Mouse (Mus musculus) liver, embryonic 15.5 days (tissue): Measurements from ENCODE around the gene Gp9. TPM values are rescaled to one million over a fixed set of nuclear protein-coding genes. Genes with fewer than 3 reads are reported as not detected.

Source experiments
- ATAC-seq: fragments of 200-750 bp; cut with Nextera tagmentation; 2 replicates; pipeline ENCODE4 v1.8.0; 2017; ENCODE audit warnings: moderate number of reproducible peaks, mild to moderate bottlenecking, moderate library complexity; ENCODE audit not compliant: insufficient read depth
- H3K27ac ChIP-seq: fragments of 300-500 bp; sonication (generic); replicated peaks from 2 replicates; pipeline ENCODE4 v1.5.1; 2015; ENCODE audit warnings: mild to moderate bottlenecking, inconsistent platforms
- H3K27me3 ChIP-seq: fragments of 300-500 bp; sonication (generic); 2 replicates; pipeline ENCODE4 v1.6.1; 2015; ENCODE audit warnings: mild to moderate bottlenecking, inconsistent platforms
- H3K36me3 ChIP-seq: fragments of 300-500 bp; sonication (generic); replicated peaks from 2 replicates; pipeline ENCODE4 v1.6.1; 2015; ENCODE audit warnings: moderate library complexity, mild to moderate bottlenecking, inconsistent platforms
- H3K4me1 ChIP-seq: fragments of 300-500 bp; sonication (generic); replicated peaks from 2 replicates; pipeline ENCODE4 v1.6.1; 2015; ENCODE audit warnings: inconsistent platforms
- H3K4me2 ChIP-seq: fragments of 300-500 bp; sonication (generic); 2 replicates; pipeline ENCODE4 v1.6.1; 2015; ENCODE audit warnings: moderate library complexity, mild to moderate bottlenecking, inconsistent platforms
- H3K4me3 ChIP-seq: fragments of 300-500 bp; sonication (generic); replicated peaks from 2 replicates; pipeline ENCODE4 v1.5.1; 2015; ENCODE audit warnings: mild to moderate bottlenecking, inconsistent platforms
- H3K9ac ChIP-seq: fragments of 300-500 bp; sonication (generic); 2 replicates; pipeline ENCODE4 v1.6.1; 2015; ENCODE audit warnings: moderate library complexity, mild to moderate bottlenecking, inconsistent platforms
- H3K9me3 ChIP-seq: fragments of 300-500 bp; sonication (generic); replicated peaks from 2 replicates; pipeline ENCODE4 v1.6.1; 2016; ENCODE audit warnings: inconsistent platforms
- WGBS: fragments of 180-500 bp; shearing (Covaris S2); methylation state at CpG from one replicate; pipeline ENCODE4 v1.1.7; 2015; ENCODE audit warnings: mixed read lengths; ENCODE audit not compliant: insufficient replicate concordance; 5-methylcytosine and 5-hydroxymethylcytosine counted together
- polyA plus RNA-seq: library from polyadenylated mRNA; unstranded; fragments of >200 nt; fragmentation: Nextera tagmentation; extraction: Ambion mirVana; gene quantifications from 2 replicates; pipeline ENCODE4 v1.2.1, GENCODE M21; 2015

The Gp9 gene
- polyA plus RNA-seq, 1 experiment from 2014 or later, result 26.8 TPM

- no peak for ATAC-seq
- 83% methylated on average over 9 of the region's 9 CpGs for WGBS
- H3K9me3 ChIP-seq, result no peaks in the 10 kb centered on the region
- no peak overlapping the region for H3K4me3 ChIP-seq
- H3K36me3 ChIP-seq, result peaks cover 59% of the 10 kb centered on the region
- H3K9ac ChIP-seq, result 0 out of 2 replicates have a peak overlapping the region, but pooled peaks have one; percentile 4
- no peaks in the 10 kb centered on the region for H3K27me3 ChIP-seq
- peak overlapping the region; percentile 96 for H3K27ac ChIP-seq
- peaks cover 77% of the 10 kb centered on the region for H3K4me1 ChIP-seq
- H3K4me2 ChIP-seq, result no peak overlapping the region
These were observed 10.5 kb downstream of the Gp9 start for GRCm38 (mm10) chr6:87788266-87788895.

DNA sequence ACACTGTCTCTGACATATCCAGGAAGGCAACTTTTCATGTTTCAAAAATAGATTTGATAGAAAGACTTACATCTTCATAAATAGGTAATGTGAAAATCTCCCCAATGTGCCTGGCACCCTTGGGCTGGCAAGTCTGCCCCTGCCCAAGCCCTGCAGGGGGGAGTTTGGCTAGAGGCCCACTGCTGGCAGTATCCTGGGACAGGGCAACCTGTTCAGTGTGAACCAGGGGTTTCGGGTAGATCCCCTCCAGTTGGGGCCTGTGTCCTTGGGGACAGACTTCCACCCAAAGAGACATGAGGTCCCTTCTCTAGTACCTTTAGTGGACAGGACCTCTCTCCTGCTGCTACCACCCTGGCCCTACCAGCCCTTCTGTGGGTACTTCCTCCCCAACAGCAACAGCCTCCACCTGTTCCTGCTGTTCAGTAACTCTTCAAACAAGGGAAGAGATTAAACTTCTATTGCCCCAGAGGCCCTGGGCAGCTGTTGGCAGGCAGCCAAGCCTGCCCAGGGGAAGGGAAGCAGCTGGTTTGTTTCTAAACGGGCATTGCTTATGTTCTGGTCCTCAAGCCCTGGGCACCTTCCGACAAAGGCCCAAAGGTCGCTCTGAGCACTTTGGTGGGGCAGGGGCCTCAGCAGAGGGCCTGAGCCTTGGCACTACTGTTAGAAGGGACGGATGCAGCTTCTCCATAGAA is 11.2 kb downstream of the Gp9 start:
- WGBS, result 45% methylated on average over 5 of the region's 5 CpGs
- Histone ChIP-seq H3K4me3 (no peak overlapping the region), H3K4me2 (peak overlapping the region; percentile 16; the same call in 1 of the 2 replicates), H3K27me3 (no peaks in the 10 kb centered on the region), H3K4me1 (peaks cover 73% of the 10 kb centered on the region), H3K9ac (0 out of 2 replicates have a peak overlapping the region, but pooled peaks have one; percentile 50), H3K9me3 (no peaks in the 10 kb centered on the region), H3K27ac (peak overlapping the region; percentile 96), H3K36me3 (peaks cover 66% of the 10 kb centered on the region)
- ATAC-seq, result no peak

GRCm38 (mm10) chr6:87789791-87790190 is 11.9 kb downstream of the Gp9 start:
- H3K4me2 ChIP-seq, result 0 out of 2 replicates have a peak overlapping the region, but pooled peaks have one; percentile 65
- no peaks in the 10 kb centered on the region for H3K27me3 ChIP-seq
- peaks cover 76% of the 10 kb centered on the region for H3K4me1 ChIP-seq
- H3K27ac ChIP-seq, result peak overlapping the region; percentile 96
- H3K9ac ChIP-seq, result peak overlapping the region; percentile 50
- no peaks in the 10 kb centered on the region for H3K9me3 ChIP-seq
- WGBS, result 67% methylated on average over 6 of the region's 6 CpGs
- no peak for ATAC-seq
- peaks cover 73% of the 10 kb centered on the region for H3K36me3 ChIP-seq
- H3K4me3 ChIP-seq, result no peak overlapping the region

DNA sequence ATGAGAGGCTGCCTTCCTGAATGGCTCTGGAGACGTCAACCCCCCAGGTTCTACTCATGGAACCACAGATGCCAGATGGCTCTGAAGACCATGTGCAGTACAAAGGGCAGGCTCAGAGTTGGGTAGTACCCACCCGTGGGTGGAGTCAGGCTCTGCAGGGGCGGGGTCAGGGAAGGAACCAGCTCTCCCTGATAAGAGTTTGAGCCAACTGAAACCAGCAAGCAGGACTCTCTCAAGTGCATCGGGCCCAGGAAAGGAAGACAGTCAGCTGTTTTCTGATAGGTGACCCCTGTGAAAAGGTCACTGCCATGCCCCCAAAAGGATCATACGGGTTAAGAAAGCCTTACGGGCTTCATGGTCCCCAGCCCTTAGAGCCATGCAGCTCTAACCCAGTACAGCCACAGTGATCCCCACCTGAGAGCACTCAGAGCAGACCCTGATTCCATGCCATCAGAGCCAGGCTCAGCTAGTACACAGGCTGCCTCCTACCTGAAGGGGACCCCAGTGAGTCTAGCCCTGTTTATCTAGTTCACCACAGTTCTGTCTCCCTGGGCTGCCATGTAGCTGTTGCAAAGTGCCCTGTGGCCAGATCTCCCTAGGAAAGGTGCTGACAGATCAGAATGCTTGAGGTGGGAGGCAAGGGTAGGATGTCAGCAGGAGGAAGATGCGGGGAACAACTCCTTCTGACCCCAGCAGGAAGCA is 13.1 kb downstream of the Gp9 start:
- Histone ChIP-seq H3K9ac (peak overlapping the region; percentile 54), H3K27ac (peak overlapping the region; percentile 96), H3K4me3 (peak overlapping the region; percentile 25), H3K4me2 (peak overlapping the region; percentile 65), H3K27me3 (no peaks in the 10 kb centered on the region), H3K36me3 (peaks cover 78% of the 10 kb centered on the region), H3K9me3 (no peaks in the 10 kb centered on the region), H3K4me1 (peaks cover 82% of the 10 kb centered on the region)
- 21% methylated on average over 7 of the region's 7 CpGs for WGBS
- ATAC-seq, result peak; percentile 92

DNA sequence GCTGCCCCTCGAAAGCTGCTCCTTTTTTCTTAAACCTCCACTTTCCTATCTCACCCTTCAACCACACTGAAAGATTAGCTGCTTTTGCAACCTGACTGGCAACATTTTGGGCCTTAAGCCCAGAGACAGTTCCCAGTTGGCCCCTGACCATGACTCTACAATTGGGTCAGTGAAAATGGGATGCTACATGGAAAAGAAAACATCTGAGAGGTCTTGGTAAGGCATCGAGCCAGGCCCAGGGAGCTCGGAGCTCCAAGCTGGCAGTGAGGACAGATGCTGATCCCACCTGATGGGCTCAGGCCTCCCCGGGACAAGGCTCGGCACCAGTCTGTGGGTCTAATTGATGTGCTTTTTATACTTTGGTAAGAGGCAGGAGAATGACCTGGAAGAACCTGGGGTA is 14.0 kb downstream of the Gp9 start:
- WGBS, result 77% methylated on average over 5 of the region's 5 CpGs
- no peaks in the 10 kb centered on the region for H3K27me3 ChIP-seq
- peak overlapping the region; percentile 96 for H3K27ac ChIP-seq
- ATAC-seq, result no peak
- H3K36me3 ChIP-seq, result peaks cover 78% of the 10 kb centered on the region
- no peaks in the 10 kb centered on the region for H3K9me3 ChIP-seq
- peak overlapping the region; percentile 65; the same call in 1 of the 2 replicates for H3K4me2 ChIP-seq
- peak overlapping the region; percentile 54; the same call in 1 of the 2 replicates for H3K9ac ChIP-seq
- H3K4me1 ChIP-seq, result peaks cover 89% of the 10 kb centered on the region
- no peak overlapping the region for H3K4me3 ChIP-seq

DNA sequence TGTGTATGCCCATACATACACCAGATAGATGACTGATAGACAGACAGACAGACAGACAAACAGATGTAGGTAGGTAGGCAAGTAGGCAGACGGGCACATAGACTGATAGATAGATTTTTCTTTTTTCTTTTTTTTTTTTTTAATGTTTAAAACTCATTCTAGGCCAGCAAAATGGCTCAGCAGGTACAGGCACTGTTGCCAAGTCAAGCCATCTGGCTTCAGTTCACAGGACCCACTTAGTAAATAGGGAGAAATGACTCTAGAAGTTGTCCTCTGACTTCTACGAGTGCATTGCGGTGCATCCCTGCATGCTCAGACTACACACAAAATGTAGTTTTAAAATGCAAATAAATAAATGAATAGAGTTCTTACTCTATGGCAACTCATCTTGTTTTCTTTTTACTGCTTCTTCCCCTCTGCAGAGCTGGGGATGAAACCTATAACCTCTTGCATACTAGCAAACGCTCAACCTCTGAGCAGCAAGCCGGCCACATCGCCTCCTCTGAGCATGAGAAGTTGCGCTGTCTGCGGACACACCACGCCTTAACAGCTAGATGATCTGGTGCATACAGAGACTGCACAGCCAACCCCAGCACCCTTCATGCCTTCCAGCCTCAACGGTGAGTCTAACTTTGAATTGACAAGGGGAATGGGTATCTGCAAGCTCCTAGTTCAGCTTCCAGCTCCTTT is 16.1 kb downstream of the Gp9 start:
- no peaks in the 10 kb centered on the region for H3K9me3 ChIP-seq
- no peak overlapping the region for H3K27ac ChIP-seq
- H3K4me3 ChIP-seq, result no peak overlapping the region
- H3K9ac ChIP-seq, result no peak overlapping the region
- ATAC-seq, result no peak
- no peaks in the 10 kb centered on the region for H3K27me3 ChIP-seq
- peaks cover 74% of the 10 kb centered on the region for H3K36me3 ChIP-seq
- 87% methylated on average over 10 of the region's 10 CpGs for WGBS
- peaks cover 89% of the 10 kb centered on the region for H3K4me1 ChIP-seq
- no peak overlapping the region for H3K4me2 ChIP-seq

DNA sequence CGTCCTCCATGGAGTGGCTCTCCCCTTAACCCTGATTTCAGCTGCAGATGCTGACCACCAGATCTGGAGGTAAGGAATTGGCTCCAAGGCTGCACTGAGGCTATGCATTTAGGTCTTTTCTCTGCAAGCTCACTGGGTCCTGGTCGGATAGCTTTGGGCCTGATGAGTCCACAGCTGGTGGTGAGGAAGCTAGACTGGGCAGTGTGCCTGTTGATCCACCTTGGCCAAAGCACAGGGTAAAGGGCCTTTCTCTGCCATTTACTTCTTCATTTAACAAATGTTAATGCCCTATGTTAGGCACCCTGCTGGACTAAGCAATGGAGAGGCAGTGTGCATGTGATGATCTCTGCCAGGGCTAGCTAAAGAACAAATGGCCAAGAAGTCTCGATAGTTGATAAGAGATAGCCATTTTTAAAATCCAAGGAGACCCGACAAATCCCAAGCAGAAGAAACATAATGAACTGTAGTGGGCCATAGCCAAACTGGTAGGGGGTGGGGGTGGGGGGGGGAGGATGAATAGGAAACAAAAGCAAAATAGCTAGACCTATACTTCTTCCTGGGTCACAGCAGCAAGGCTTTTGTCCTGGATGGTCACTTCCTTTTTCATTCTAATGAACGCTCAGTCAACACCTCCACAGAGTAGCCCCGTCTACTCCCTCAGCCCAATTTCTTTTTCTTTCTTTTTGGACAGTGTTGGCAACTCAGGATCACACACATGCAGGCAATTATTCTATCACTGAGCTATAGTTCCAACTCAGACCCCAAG is 17.7 kb downstream of the Gp9 start:
- Histone ChIP-seq H3K36me3 (peaks cover 64% of the 10 kb centered on the region), H3K27ac (peak overlapping the region; percentile 89)
- ATAC-seq, result no peak

DNA sequence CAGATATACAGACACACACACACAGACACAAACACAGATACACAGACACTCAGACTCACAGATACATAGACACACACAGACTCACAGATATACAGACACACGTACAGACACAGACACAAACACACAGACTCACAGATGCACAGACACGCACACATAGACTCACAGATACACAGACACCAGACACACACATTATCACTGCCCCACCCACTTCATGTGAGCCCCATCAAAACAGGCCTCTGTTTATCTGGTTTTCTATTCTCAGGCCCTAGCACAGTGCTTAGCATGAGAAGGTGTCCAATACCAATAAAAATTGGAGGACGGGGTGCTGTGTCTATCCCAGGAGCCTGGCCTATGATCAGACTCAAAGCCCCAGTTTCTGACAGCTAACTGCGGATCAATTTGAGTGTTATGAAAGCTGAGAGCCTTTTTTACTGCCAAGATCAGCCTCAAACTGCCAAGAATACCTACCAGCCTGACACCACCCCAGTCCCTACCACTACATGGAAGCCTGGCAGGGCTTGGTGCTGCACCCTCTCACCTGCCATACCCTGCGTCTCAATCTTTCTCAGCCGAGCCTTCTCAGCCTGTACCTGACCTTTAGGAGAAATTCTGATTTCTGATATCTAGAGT is 18.5 kb downstream of the Gp9 start:
- H3K4me3 ChIP-seq, result peak overlapping the region; percentile 18
- 58% methylated on average over 6 of the region's 6 CpGs for WGBS
- H3K27ac ChIP-seq, result peak overlapping the region; percentile 89
- no peaks in the 10 kb centered on the region for H3K9me3 ChIP-seq
- ATAC-seq, result peak; percentile 92
- H3K4me1 ChIP-seq, result peaks cover 89% of the 10 kb centered on the region
- peaks cover 56% of the 10 kb centered on the region for H3K36me3 ChIP-seq
- H3K9ac ChIP-seq, result 0 out of 2 replicates have a peak overlapping the region, but pooled peaks have one; percentile 43
- H3K4me2 ChIP-seq, result peak overlapping the region; percentile 55
- no peaks in the 10 kb centered on the region for H3K27me3 ChIP-seq

More for the DNA sequence above, 17.7 kb downstream of the Gp9 start:
- no peaks in the 10 kb centered on the region for H3K9me3 ChIP-seq
- no peaks in the 10 kb centered on the region for H3K27me3 ChIP-seq
- H3K9ac ChIP-seq, result peak overlapping the region; percentile 43; the same call in 1 of the 2 replicates
- peak overlapping the region; percentile 55 for H3K4me2 ChIP-seq
- 80% methylated on average over 6 of the region's 6 CpGs for WGBS
- H3K4me1 ChIP-seq, result peaks cover 89% of the 10 kb centered on the region
- H3K4me3 ChIP-seq, result no peak overlapping the region

DNA sequence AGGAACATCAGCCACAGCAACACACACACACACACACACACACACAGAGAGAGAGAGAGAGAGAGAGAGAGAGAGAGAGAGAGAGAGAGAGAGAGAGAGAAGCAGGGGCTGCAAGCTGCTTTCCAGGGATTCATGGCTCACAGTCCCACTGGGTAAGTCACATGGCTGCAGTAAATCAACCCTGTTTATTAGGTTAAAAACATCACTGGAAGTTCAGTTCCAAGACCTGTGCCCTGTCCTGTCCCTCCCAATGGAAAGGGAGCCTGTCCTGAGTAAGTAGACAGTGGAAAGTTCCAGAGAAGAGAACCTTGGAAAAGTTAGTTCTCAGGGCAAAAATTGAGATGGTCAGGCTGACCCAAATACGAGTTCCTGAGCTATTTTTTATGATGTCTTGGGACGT is 19.4 kb downstream of the Gp9 start:
- Histone ChIP-seq H3K36me3 (peaks cover 50% of the 10 kb centered on the region), H3K27me3 (no peaks in the 10 kb centered on the region), H3K9ac (no peak overlapping the region), H3K4me1 (peaks cover 84% of the 10 kb centered on the region), H3K9me3 (no peaks in the 10 kb centered on the region), H3K4me3 (no peak overlapping the region), H3K27ac (peak overlapping the region; percentile 89), H3K4me2 (peak overlapping the region; percentile 55; the same call in 1 of the 2 replicates)
- WGBS, result 50% methylated on average over 2 of the region's 2 CpGs
- ATAC-seq, result no peak

DNA sequence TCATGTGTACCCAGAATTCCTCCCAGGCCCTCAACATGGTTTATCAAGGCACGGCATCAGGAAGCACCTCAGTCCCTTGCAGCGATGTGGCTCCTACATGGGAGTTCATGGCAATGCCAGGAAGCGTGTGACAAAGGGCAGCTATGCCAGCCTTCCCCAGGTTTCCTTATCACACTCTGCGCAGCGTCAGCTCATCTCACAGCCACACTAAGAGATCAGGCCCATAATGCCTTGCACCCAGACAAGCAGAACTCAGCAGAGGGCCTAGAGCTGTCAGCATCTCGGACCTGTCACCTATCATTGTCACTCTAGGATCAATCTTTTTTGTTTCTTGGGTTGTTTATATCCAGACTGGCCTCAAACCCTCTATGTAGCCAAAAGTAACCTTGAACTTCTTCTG is 21.7 kb downstream of the Gp9 start:
- 39% methylated on average over 6 of the region's 6 CpGs for WGBS
- peak overlapping the region; percentile 89 for H3K27ac ChIP-seq
- H3K4me3 ChIP-seq, result no peak overlapping the region
- peaks cover 89% of the 10 kb centered on the region for H3K4me1 ChIP-seq
- no peak overlapping the region for H3K9ac ChIP-seq
- H3K27me3 ChIP-seq, result no peaks in the 10 kb centered on the region
- H3K9me3 ChIP-seq, result no peaks in the 10 kb centered on the region
- H3K4me2 ChIP-seq, result peak overlapping the region; percentile 36
- 0 out of 2 replicates have a peak, but pooled peaks have one; percentile 37 for ATAC-seq
- H3K36me3 ChIP-seq, result peaks cover 48% of the 10 kb centered on the region
